Mouse (Mus musculus): ENCODE measurements around the gene Chit1.

DNA sequence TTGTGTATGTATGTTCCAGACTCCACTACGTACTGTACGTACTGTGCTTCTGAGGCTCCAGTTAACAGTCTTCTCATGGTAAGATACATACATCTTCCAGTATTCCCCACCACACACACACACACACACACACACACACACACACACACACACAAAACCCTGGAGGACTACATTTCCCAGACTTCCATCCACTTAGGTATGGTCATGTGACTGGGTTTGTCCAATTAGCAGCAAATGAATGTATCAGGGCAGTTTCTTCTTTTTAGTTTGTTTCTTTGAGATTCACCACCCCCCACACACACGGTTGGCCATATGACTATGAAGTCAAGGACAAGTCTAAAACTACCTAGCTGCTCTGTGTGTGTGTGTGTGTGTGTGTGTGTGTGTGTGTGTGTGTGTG, 1.0 kb upstream of the Chit1 start:
- no peak for TF ChIP-seq CTCF (IDR thresholded peaks at IDR 0.05; ENCODE audit: extremely low read depth, insufficient read length, insufficient replicate concordance, low read depth, low read length)
- TF ChIP-seq POLR2A (IDR thresholded peaks at IDR 0.05; ENCODE audit: low read depth, low read length): no peak
